In the genomic region with DNA sequence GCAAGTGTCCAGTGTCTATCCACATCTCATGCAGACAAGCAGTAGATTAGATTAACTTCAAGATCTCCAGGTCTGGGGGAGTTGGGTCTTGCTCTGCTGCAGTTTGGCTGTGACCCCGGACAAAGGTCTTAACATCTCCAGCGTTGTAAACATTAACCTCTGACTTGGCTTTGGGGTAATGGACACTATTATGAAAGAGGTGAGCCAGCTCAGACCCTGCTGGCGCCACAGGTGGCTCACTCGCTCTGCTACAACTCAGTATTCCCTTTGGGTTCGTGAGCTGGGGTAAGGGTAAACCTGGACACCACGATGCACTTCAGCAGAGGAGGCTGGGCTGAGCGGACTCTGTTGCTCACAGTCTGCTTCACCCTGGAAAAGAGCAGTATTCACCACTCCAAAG, we compare ENCODE assay signal across 26 mouse cellular contexts. TPM values are rescaled to one million over a fixed set of nuclear protein-coding genes. Genes with fewer than 3 reads are reported as not detected.
DNase-seq lines count a peak whose midpoint lies in the region; ATAC-seq lines count a peak whose summit lies in the region.
"Had no signal": no experiment of that assay in that cellular context is flagged by ENCODE, and none has a peak within 500 bp of the region (broad histone marks: within the 10 kb centered on the region; RNA-seq: fewer than 3 reads in every experiment).

No protein-coding gene starts in this region.

- WGBS in kidney, embryonic 15.5 days: 55% methylated on average over 7 of the region's 7 CpGs
- WGBS in liver, embryonic 13.5 days (ENCODE audit: insufficient replicate concordance): 74% methylated on average over 7 of the region's 7 CpGs

- no peak overlapping the region for H3K4me2 ChIP-seq in kidney, embryonic 15.5 days
- H3K4me2 ChIP-seq in liver, embryonic 13.5 days: no peak overlapping the region
- H3K4me2 ChIP-seq: embryonic facial prominence, embryonic 15.5 days; forebrain, embryonic 13.5 days; heart, embryonic 11.5 days; hindbrain, embryonic 12.5 days; intestine, embryonic 15.5 days; midbrain, embryonic 13.5 days had no signal

- no peaks in the 10 kb centered on the region for H3K27me3 ChIP-seq in kidney, embryonic 15.5 days
- H3K27me3 ChIP-seq in liver, embryonic 13.5 days: no peaks in the 10 kb centered on the region
- H3K27me3 ChIP-seq: embryonic facial prominence, embryonic 15.5 days; forebrain, embryonic 13.5 days; hindbrain, embryonic 12.5 days; intestine, embryonic 15.5 days; midbrain, embryonic 13.5 days had no signal

- no peak overlapping the region for H3K4me3 ChIP-seq in kidney, embryonic 15.5 days (replicated peaks)
- no peak overlapping the region for H3K4me3 ChIP-seq in liver, embryonic 13.5 days (replicated peaks)
- H3K4me3 ChIP-seq: embryonic facial prominence, embryonic 10.5 days; embryonic facial prominence, embryonic 15.5 days; forebrain, embryonic 13.5 days; hindbrain, embryonic 12.5 days; intestine, embryonic 15.5 days; midbrain, embryonic 13.5 days had no signal

- H3K36me3 ChIP-seq in kidney, embryonic 15.5 days: peaks cover 6% of the 10 kb centered on the region; the same call in 1 of the 2 replicates
- no peaks in the 10 kb centered on the region for H3K36me3 ChIP-seq in liver, embryonic 13.5 days
- H3K36me3 ChIP-seq: embryonic facial prominence, embryonic 10.5 days; embryonic facial prominence, embryonic 15.5 days; hindbrain, embryonic 12.5 days; intestine, embryonic 15.5 days; midbrain, embryonic 13.5 days had no signal

- DNase-seq in kidney, adult 11 months: peak; percentile 82
- DNase-seq in kidney, postnatal 25 days: peak; percentile 62 to 86
- DNase-seq in kidney, postnatal 14 days: no peak
- no peak for DNase-seq in liver, embryonic 13.5 days
- DNase-seq in yolk sac, embryonic 10.5 days (ENCODE audit: low spot score): peak; percentile 81
- no peak for DNase-seq in lung, postnatal 14 days
- DNase-seq: adrenal gland, postnatal 25 days; cerebellum, adult 18-20 months; cerebellum, postnatal 10 days; gastrocnemius, postnatal 25 days; heart, adult 18-20 months; heart, postnatal 36 days; lung, adult 18-20 months; thymus, adult 2 months; thymus, postnatal 36 days had no signal

- H3K9me3 ChIP-seq in kidney, embryonic 15.5 days (replicated peaks): no peaks in the 10 kb centered on the region
- H3K9me3 ChIP-seq in liver, embryonic 13.5 days (replicated peaks): no peaks in the 10 kb centered on the region
- H3K9me3 ChIP-seq: embryonic facial prominence, embryonic 10.5 days; embryonic facial prominence, embryonic 15.5 days; forebrain, embryonic 13.5 days; hindbrain, embryonic 12.5 days; intestine, embryonic 15.5 days; midbrain, embryonic 13.5 days had no signal

- peaks cover 50% of the 10 kb centered on the region for H3K4me1 ChIP-seq in kidney, embryonic 15.5 days
- H3K4me1 ChIP-seq in liver, embryonic 13.5 days (replicated peaks): peaks cover 36% of the 10 kb centered on the region
- H3K4me1 ChIP-seq: forebrain, embryonic 13.5 days; intestine, embryonic 15.5 days had no signal

- no peak overlapping the region for H3K9ac ChIP-seq in kidney, embryonic 15.5 days
- no peak overlapping the region for H3K9ac ChIP-seq in liver, embryonic 13.5 days
- H3K9ac ChIP-seq: embryonic facial prominence, embryonic 15.5 days; forebrain, embryonic 13.5 days; hindbrain, embryonic 12.5 days; intestine, embryonic 15.5 days; midbrain, embryonic 13.5 days had no signal

- H3K27ac ChIP-seq in kidney, embryonic 15.5 days: no peak overlapping the region
- peak overlapping the region; percentile 29; the same call in 1 of the 2 replicates for H3K27ac ChIP-seq in liver, embryonic 13.5 days
- H3K27ac ChIP-seq: embryonic facial prominence, embryonic 10.5 days; embryonic facial prominence, embryonic 15.5 days; forebrain, embryonic 13.5 days; hindbrain, embryonic 12.5 days; hindbrain, postnatal 0 days; intestine, embryonic 15.5 days; macrophage; midbrain, embryonic 13.5 days had no signal

- no peak; the same call in 1 of the 2 replicates for ATAC-seq in kidney, embryonic 15.5 days (replicated peaks; ENCODE audit: low FRiP score)
- ATAC-seq in liver, embryonic 13.5 days (ENCODE audit: low read depth): peak; percentile 41; the same call in 1 of the 2 replicates
- ATAC-seq: forebrain, embryonic 13.5 days; hindbrain, postnatal 0 days; intestine, embryonic 15.5 days; lung, postnatal 0 days; midbrain, embryonic 13.5 days had no signal

RNA-seq across cellular contexts. Expression of gene Abcc4, which starts 11.7 kb away (rescaled TPM):
- polyA plus RNA-seq in kidney, embryonic 15.5 days (2015; fragmentation: Nextera tagmentation; extraction: Ambion mirVana): 7.3 and 7.9 TPM in 2 replicates
- 1.7 and 2.4 TPM in 2 replicates for polyA plus RNA-seq in liver, embryonic 13.5 days (2015; fragmentation: Nextera tagmentation; extraction: Ambion mirVana)

Comparison
In these comparisons a context has a peak if more than half of its experiments do, and no peak if none do; other contexts are left out.
1. DNase-seq: peak in kidney, adult 11 months (single experiment), kidney, postnatal 25 days (2 of 2) and yolk sac, embryonic 10.5 days (single experiment); none in kidney, postnatal 14 days (single experiment), liver, embryonic 13.5 days (single experiment) and lung, postnatal 14 days (single experiment).